Comparison of ENCODE assay signal across 18 mouse cellular contexts in the genomic region with DNA sequence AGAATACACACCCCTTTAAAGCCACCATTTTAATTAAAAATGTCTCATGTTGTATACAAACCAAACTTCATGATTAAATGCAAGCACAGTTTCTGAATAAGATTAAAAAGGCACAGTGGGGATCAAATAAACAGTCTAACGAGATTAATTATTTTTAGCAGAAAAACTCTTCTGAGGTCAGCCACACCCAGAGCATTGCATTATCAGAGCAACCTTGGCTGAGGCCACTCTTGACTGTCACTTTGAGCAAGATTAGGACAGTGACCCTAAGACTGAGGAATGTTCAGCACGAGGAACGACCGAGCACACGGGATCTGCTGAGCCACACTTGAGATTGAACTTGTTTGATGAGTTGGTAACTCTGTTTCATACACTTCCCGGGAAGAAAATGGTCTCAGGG. TPM values are rescaled to one million over a fixed set of nuclear protein-coding genes. Genes with fewer than 3 reads are reported as not detected.
DNase-seq lines count a peak whose midpoint lies in the region.
"Had no signal": no experiment of that assay in that cellular context is flagged by ENCODE, and none has a peak within 500 bp of the region (broad histone marks: within the 10 kb centered on the region; RNA-seq: fewer than 3 reads in every experiment).

No protein-coding gene starts in this region.

- no peak overlapping the region for H3K27ac ChIP-seq in embryonic facial prominence, embryonic 10.5 days (replicated peaks)
- H3K27ac ChIP-seq: embryonic facial prominence, embryonic 12.5 days; hindbrain, embryonic 13.5 days; intestine, embryonic 15.5 days had no signal

- H3K9me3 ChIP-seq in embryonic facial prominence, embryonic 10.5 days = no peaks in the 10 kb centered on the region
- H3K9me3 ChIP-seq: embryonic facial prominence, embryonic 12.5 days; forebrain, embryonic 15.5 days; hindbrain, embryonic 13.5 days; intestine, embryonic 15.5 days had no signal

- no peaks in the 10 kb centered on the region for H3K36me3 ChIP-seq in embryonic facial prominence, embryonic 10.5 days (replicated peaks)
- H3K36me3 ChIP-seq: embryonic facial prominence, embryonic 12.5 days; forebrain, embryonic 15.5 days; hindbrain, embryonic 13.5 days had no signal

- H3K27me3 ChIP-seq in embryonic facial prominence, embryonic 10.5 days (replicated peaks; ENCODE audit: low read depth, poor library complexity, severe bottlenecking) = no peaks in the 10 kb centered on the region
- H3K27me3 ChIP-seq: CH12.LX; embryonic facial prominence, embryonic 12.5 days; forebrain, embryonic 15.5 days; hindbrain, embryonic 13.5 days; intestine, embryonic 15.5 days had no signal

- H3K4me1 ChIP-seq in embryonic facial prominence, embryonic 10.5 days = peaks cover 18% of the 10 kb centered on the region

- DNase-seq in heart, adult 11 months = peak; percentile 19
- no peak for DNase-seq in heart, adult 18-20 months
- DNase-seq in adrenal gland, adult 8-10 months = peak; percentile 54
- peak; percentile 5 for DNase-seq in adrenal gland, postnatal 25 days
- no peak for DNase-seq in embryonic facial prominence, embryonic 10.5 days (ENCODE audit: low spot score)
- no peak for DNase-seq in urinary bladder, postnatal 14 days (ENCODE audit: low spot score)
- DNase-seq: cerebellum, adult 11 months; cerebellum, adult 8-10 months; cerebellum, postnatal 14 days; embryo, embryonic 11 days; gastrocnemius, postnatal 10 days; heart, postnatal 14 days; kidney, adult 18-20 months had no signal

- 84% methylated on average over 6 of the region's 6 CpGs for WGBS in embryonic facial prominence, embryonic 10.5 days

- H3K4me3 ChIP-seq in embryonic facial prominence, embryonic 10.5 days = no peak overlapping the region
- H3K4me3 ChIP-seq: embryonic facial prominence, embryonic 12.5 days; forebrain, embryonic 15.5 days; hindbrain, embryonic 13.5 days; intestine, embryonic 15.5 days had no signal

RNA-seq across cellular contexts. Expression of a gene that starts 3.6 kb away (rescaled TPM):
- total RNA-seq in heart, adult 18-20 months (2021) = 1 to 10 TPM; 4.3 to 5.6 TPM
- 10 to 100 TPM; 22.4 to 23.6 (median 22.7) TPM for total RNA-seq in adrenal gland, adult 8-10 months (2022)
- total RNA-seq in adrenal gland, postnatal 25 days (2021) = 21.0 and 29.9 TPM in 2 replicates
- polyA plus RNA-seq in embryonic facial prominence, embryonic 10.5 days (2016; fragmentation: Nextera tagmentation; extraction: Ambion mirVana) = 36.2 and 36.3 TPM in 2 replicates

RNA-seq across cellular contexts. Expression of a gene that starts 52.5 kb away (rescaled TPM):
- 10 to 100 TPM; 47.7 to 48.7 TPM for total RNA-seq in heart, adult 18-20 months (2021)
- 10 to 100 TPM; 54.4 to 57.5 (median 55.9) TPM for total RNA-seq in adrenal gland, adult 8-10 months (2022)
- total RNA-seq in adrenal gland, postnatal 25 days (2021) = 66.3 and 69.1 TPM in 2 replicates
- 124 and 134 TPM in 2 replicates for polyA plus RNA-seq in embryonic facial prominence, embryonic 10.5 days (2016; fragmentation: Nextera tagmentation; extraction: Ambion mirVana)

RNA-seq across cellular contexts. Expression of a gene that starts 56.6 kb away (rescaled TPM):
- total RNA-seq in heart, adult 18-20 months (2021) = 10 to 100 TPM; 34.8 to 37.3 TPM
- 100 to 1,000 TPM in 1 of 4 experiments, 10 to 100 TPM in 3; 77.0 to 102 (median 86.9) TPM for total RNA-seq in adrenal gland, adult 8-10 months (2022)
- 56.7 and 68.9 TPM in 2 replicates for total RNA-seq in adrenal gland, postnatal 25 days (2021)
- polyA plus RNA-seq in embryonic facial prominence, embryonic 10.5 days (2016; fragmentation: Nextera tagmentation; extraction: Ambion mirVana) = 6.8 and 7.0 TPM in 2 replicates

Comparison
In these comparisons a context has a peak if more than half of its experiments do, and no peak if none do; other contexts are left out.
1. DNase-seq: peak in heart, adult 11 months (single experiment), adrenal gland, adult 8-10 months (single experiment) and adrenal gland, postnatal 25 days (single experiment); none in heart, adult 18-20 months (0 of 2), embryonic facial prominence, embryonic 10.5 days (single experiment) and urinary bladder, postnatal 14 days (single experiment).